Mouse (Mus musculus) stomach, postnatal 0 days (tissue): ENCODE data around the gene Gm45713.

Experiments used
- CTCF ChIP-seq: IDR thresholded peaks from 2 replicates; pipeline ENCODE4 v1.5.1; 2016; ENCODE audit warnings: antibody characterized with exemption, low read depth, mild to moderate bottlenecking, moderate library complexity
- EP300 ChIP-seq: optimal IDR thresholded peaks from 2 replicates; pipeline ENCODE3; 2016; ENCODE audit warnings: antibody characterized with exemption

GRCm38 (mm10) chr7:45137171-45138006, 1.4 kb upstream of the Gm45713 start:
- TF ChIP-seq CTCF, result no peak
- no peak for TF ChIP-seq EP300
